Comparison of ENCODE assay signal across 9 mouse cellular contexts in genomic region chr1:183237901-183238300, GRCm38 (mm10). TPM values are rescaled to one million over a fixed set of nuclear protein-coding genes. Genes with fewer than 3 reads are reported as not detected.
DNase-seq lines count a peak whose midpoint lies in the region; ATAC-seq and TF ChIP-seq lines count a peak whose summit lies in the region.
"Had no signal": no experiment of that assay in that cellular context is flagged by ENCODE, and none has a peak within 500 bp of the region (broad histone marks: within the 10 kb centered on the region; RNA-seq: fewer than 3 reads in every experiment).

No protein-coding gene starts in this region.

- intact Hi-C loops in left cerebral cortex, adult 2 months (cut with DNase I) = loop anchor here (5.0 kb wide), 1 partner anchor 686 kb away; no protein-coding TSS in a partner anchor
- intact Hi-C loops in left cerebral cortex, postnatal 36 days (cut with DNase I) = no loop called here

- H3K4me2 ChIP-seq in embryonic facial prominence, embryonic 11.5 days (ENCODE audit: low read depth, low read length) = no peak overlapping the region
- no peak overlapping the region for H3K4me2 ChIP-seq in forebrain, embryonic 13.5 days

- no peaks in the 10 kb centered on the region for H3K36me3 ChIP-seq in embryonic facial prominence, embryonic 11.5 days (replicated peaks; ENCODE audit: control insufficient read depth, insufficient read depth, low read depth, low read length)
- H3K36me3 ChIP-seq in embryonic facial prominence, embryonic 10.5 days (replicated peaks) = no peaks in the 10 kb centered on the region
- H3K36me3 ChIP-seq in forebrain, embryonic 13.5 days (ENCODE audit: poor library complexity, severe bottlenecking) = no peaks in the 10 kb centered on the region

- H3K4me3 ChIP-seq in embryonic facial prominence, embryonic 11.5 days (ENCODE audit: low read depth, low read length) = no peak overlapping the region
- no peak overlapping the region for H3K4me3 ChIP-seq in embryonic facial prominence, embryonic 10.5 days
- H3K4me3 ChIP-seq in left cerebral cortex, adult 2 months = no peak overlapping the region
- no peak overlapping the region for H3K4me3 ChIP-seq in forebrain, embryonic 13.5 days

- 27% methylated on average over 2 of the region's 2 CpGs for WGBS in embryonic facial prominence, embryonic 11.5 days
- WGBS in embryonic facial prominence, embryonic 10.5 days = 35% methylated on average over 2 of the region's 2 CpGs
- 29% methylated on average over 2 of the region's 2 CpGs for WGBS in forebrain, embryonic 13.5 days

- TF ChIP-seq CTCF in left cerebral cortex, adult 2 months (IDR thresholded peaks at IDR 0.05) = peak; percentile 87

- H3K27me3 ChIP-seq in embryonic facial prominence, embryonic 11.5 days (ENCODE audit: control insufficient read depth, insufficient read depth, low read length) = no peaks in the 10 kb centered on the region
- 0 out of 2 replicates have a peak, but pooled peaks cover 5% of the 10 kb centered on the region for H3K27me3 ChIP-seq in embryonic facial prominence, embryonic 10.5 days (replicated peaks; ENCODE audit: low read depth, poor library complexity, severe bottlenecking)
- peaks cover 5% of the 10 kb centered on the region; the same call in 1 of the 2 replicates for H3K27me3 ChIP-seq in forebrain, embryonic 13.5 days

- no peak overlapping the region for H3K27ac ChIP-seq in embryonic facial prominence, embryonic 11.5 days (replicated peaks; ENCODE audit: low read depth, low read length)
- H3K27ac ChIP-seq in embryonic facial prominence, embryonic 10.5 days (replicated peaks) = no peak overlapping the region
- H3K27ac ChIP-seq in left cerebral cortex, adult 2 months = no peak overlapping the region
- H3K27ac ChIP-seq in forebrain, embryonic 13.5 days = no peak overlapping the region
- H3K27ac ChIP-seq: macrophage had no signal

- no peaks in the 10 kb centered on the region for H3K4me1 ChIP-seq in embryonic facial prominence, embryonic 11.5 days (ENCODE audit: control insufficient read depth, insufficient read depth, low read length)
- no peaks in the 10 kb centered on the region for H3K4me1 ChIP-seq in embryonic facial prominence, embryonic 10.5 days
- H3K4me1 ChIP-seq in forebrain, embryonic 13.5 days = no peaks in the 10 kb centered on the region

- H3K9ac ChIP-seq in embryonic facial prominence, embryonic 11.5 days (replicated peaks; ENCODE audit: low read length) = no peak overlapping the region
- H3K9ac ChIP-seq in forebrain, embryonic 13.5 days = no peak overlapping the region

- H3K9me3 ChIP-seq in embryonic facial prominence, embryonic 11.5 days (replicated peaks; ENCODE audit: control insufficient read depth, low read length) = no peaks in the 10 kb centered on the region
- H3K9me3 ChIP-seq in embryonic facial prominence, embryonic 10.5 days = no peaks in the 10 kb centered on the region
- no peaks in the 10 kb centered on the region for H3K9me3 ChIP-seq in forebrain, embryonic 13.5 days (replicated peaks)

- ATAC-seq in embryonic facial prominence, embryonic 11.5 days (replicated peaks; ENCODE audit: insufficient number of reproducible peaks, low FRiP score, low TSS enrichment, low read depth) = no peak
- no peak for ATAC-seq in forebrain, embryonic 13.5 days

- peak; percentile 60 for DNase-seq in embryonic facial prominence, embryonic 11.5 days (ENCODE audit: low spot score)
- no peak for DNase-seq in embryonic facial prominence, embryonic 10.5 days (ENCODE audit: low spot score)
- DNase-seq in left cerebral cortex, adult 2 months (ENCODE audit: extremely low spot score in 1 of 2, low spot score in 2 of 2) = peak in 1 of 2 experiments; percentile 16
- no peak for DNase-seq in left cerebral cortex, postnatal 36 days (ENCODE audit: low spot score in 2 of 2)
- peak; percentile 81 for DNase-seq in NIH3T3 (ENCODE audit: low read depth)
- peak; percentile 63 for DNase-seq in layer of hippocampus, adult 9-10 months (ENCODE audit: low spot score)
- DNase-seq in right cerebral cortex, postnatal 4 days = no peak

RNA-seq across cellular contexts. Expression of gene Disp1, which starts 16.6 kb away (rescaled TPM):
- 12.2 and 12.4 TPM in 2 replicates for polyA plus RNA-seq in embryonic facial prominence, embryonic 11.5 days (2014; fragmentation: Nextera tagmentation; extraction: Ambion mirVana)
- 13.5 and 13.6 TPM in 2 replicates for polyA plus RNA-seq in embryonic facial prominence, embryonic 10.5 days (2016; fragmentation: Nextera tagmentation; extraction: Ambion mirVana)
- total RNA-seq in left cerebral cortex, adult 2 months (2021) = 1 to 10 TPM; 5.4 to 7.7 TPM
- 1 to 10 TPM; 5.6 to 6.8 TPM for total RNA-seq in left cerebral cortex, postnatal 36 days (2021)
- 6.8 and 8.2 TPM in 2 replicates for polyA plus RNA-seq in forebrain, embryonic 13.5 days (2015; fragmentation: Nextera tagmentation; extraction: Ambion mirVana)

RNA-seq across cellular contexts. Expression of gene Aida, which starts 58.5 kb away (rescaled TPM):
- 33.7 and 40.9 TPM in 2 replicates for polyA plus RNA-seq in embryonic facial prominence, embryonic 11.5 days (2014; fragmentation: Nextera tagmentation; extraction: Ambion mirVana)
- polyA plus RNA-seq in embryonic facial prominence, embryonic 10.5 days (2016; fragmentation: Nextera tagmentation; extraction: Ambion mirVana) = 40.6 and 45.5 TPM in 2 replicates
- total RNA-seq in left cerebral cortex, adult 2 months (2021) = 10 to 100 TPM; 51.6 to 56.5 TPM
- 10 to 100 TPM; 49.6 to 54.4 TPM for total RNA-seq in left cerebral cortex, postnatal 36 days (2021)
- polyA plus RNA-seq in forebrain, embryonic 13.5 days (2015; fragmentation: Nextera tagmentation; extraction: Ambion mirVana) = 47.3 and 49.5 TPM in 2 replicates

RNA-seq across cellular contexts. Expression of gene Brox, which starts 59.2 kb away (rescaled TPM):
- 51.8 and 57.2 TPM in 2 replicates for polyA plus RNA-seq in embryonic facial prominence, embryonic 11.5 days (2014; fragmentation: Nextera tagmentation; extraction: Ambion mirVana)
- polyA plus RNA-seq in embryonic facial prominence, embryonic 10.5 days (2016; fragmentation: Nextera tagmentation; extraction: Ambion mirVana) = 34.8 and 35.5 TPM in 2 replicates
- total RNA-seq in left cerebral cortex, adult 2 months (2021) = 10 to 100 TPM; 52.0 to 55.4 TPM
- total RNA-seq in left cerebral cortex, postnatal 36 days (2021) = 10 to 100 TPM; 45.6 to 54.2 TPM
- polyA plus RNA-seq in forebrain, embryonic 13.5 days (2015; fragmentation: Nextera tagmentation; extraction: Ambion mirVana) = 78.6 and 81.2 TPM in 2 replicates

Comparison
In these comparisons a context has a peak if more than half of its experiments do, and no peak if none do; other contexts are left out.
1. DNase-seq: peak in embryonic facial prominence, embryonic 11.5 days (single experiment), NIH3T3 (single experiment) and layer of hippocampus, adult 9-10 months (single experiment); none in embryonic facial prominence, embryonic 10.5 days (single experiment), left cerebral cortex, postnatal 36 days (0 of 2) and right cerebral cortex, postnatal 4 days (single experiment).